Mouse (Mus musculus): ENCODE data around the gene Jhy.

DNA sequence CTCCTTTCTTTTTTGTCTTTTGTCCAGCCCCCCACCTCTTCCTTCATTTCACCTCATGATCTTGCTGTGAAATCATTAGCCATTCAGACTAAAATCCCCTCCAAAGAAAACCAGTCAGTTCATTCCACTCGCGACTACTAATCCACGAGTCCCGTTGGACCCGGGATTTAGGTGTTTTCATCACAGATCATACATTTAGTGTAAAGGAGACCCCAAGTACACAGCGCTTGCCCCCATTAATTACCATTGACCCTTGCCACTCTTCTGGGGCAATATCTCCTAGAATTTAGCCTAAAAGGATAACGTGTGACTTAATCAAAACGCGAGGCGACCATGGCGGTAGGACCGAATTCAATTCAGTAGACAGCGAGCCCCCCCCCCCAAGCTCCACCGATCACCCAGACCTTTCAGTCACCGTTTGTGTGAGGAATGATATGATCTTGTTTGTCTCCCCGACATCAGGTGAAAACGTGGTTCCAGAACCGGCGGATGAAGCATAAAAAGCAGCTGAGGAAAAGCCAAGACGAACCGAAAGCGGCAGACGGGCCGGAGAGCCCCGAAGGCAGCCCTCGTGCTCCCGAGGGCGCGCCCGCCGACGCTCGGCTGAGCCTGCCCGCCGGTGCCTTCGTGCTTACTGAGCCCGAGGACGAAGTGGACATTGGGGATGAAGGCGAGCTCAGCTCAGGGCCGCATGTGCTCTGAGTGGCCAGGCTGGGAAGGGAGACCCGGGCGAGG, 86.6 kb downstream of the Jhy start:
- TF ChIP-seq CTCF (IDR thresholded peaks at IDR 0.05; ENCODE audit: control insufficient read depth, insufficient read depth, insufficient replicate concordance, low read depth, low read length) (no peak), POLR2A (IDR thresholded peaks at IDR 0.05; ENCODE audit: control insufficient read depth, low read depth, low read length) (no peak)
